10 mouse cellular contexts compared by ENCODE assay signal in genomic region chr9:77620482-77620881, GRCm38 (mm10). TPM values are rescaled to one million over a fixed set of nuclear protein-coding genes. Genes with fewer than 3 reads are reported as not detected.
DNase-seq lines count a peak whose midpoint lies in the region; ATAC-seq and TF ChIP-seq lines count a peak whose summit lies in the region.
"Had no signal": no experiment of that assay in that cellular context is flagged by ENCODE, and none has a peak within 500 bp of the region (broad histone marks: within the 10 kb centered on the region; RNA-seq: fewer than 3 reads in every experiment).

No protein-coding gene starts in this region.

- WGBS in hindbrain, postnatal 0 days: 26% methylated on average over 2 of the region's 2 CpGs
- WGBS in hindbrain, embryonic 13.5 days: 50% methylated on average over 2 of the region's 2 CpGs
- WGBS in thymus, adult 2 months: 92% methylated on average over 2 of the region's 2 CpGs

- no peak for TF ChIP-seq CTCF in hindbrain, postnatal 0 days (IDR thresholded peaks at IDR 0.05; ENCODE audit: low read depth)
- TF ChIP-seq CTCF in thymus, adult 2 months (IDR thresholded peaks at IDR 0.05; ENCODE audit: borderline replicate concordance, control insufficient read depth, extremely low read depth, insufficient read depth, low read length, poor library complexity): no peak

- H3K27ac ChIP-seq in hindbrain, postnatal 0 days: no peak overlapping the region
- no peak overlapping the region for H3K27ac ChIP-seq in hindbrain, embryonic 13.5 days
- no peak overlapping the region for H3K27ac ChIP-seq in thymus, adult 2 months (ENCODE audit: control insufficient read depth, insufficient read depth, low read length)
- H3K27ac ChIP-seq: embryonic facial prominence, embryonic 10.5 days; liver, embryonic 15.5 days had no signal

- peak; percentile 66 for DNase-seq in hindbrain, postnatal 0 days (ENCODE audit: low spot score)
- peak; percentile 39 for DNase-seq in ovary, postnatal 36 days (ENCODE audit: low spot score)
- DNase-seq in ovary, postnatal 14 days (ENCODE audit: low spot score): no peak
- DNase-seq in kidney, adult 9 months: peak; percentile 82
- DNase-seq in spleen, postnatal 14 days (ENCODE audit: low spot score in 2 of 2): no peak
- no peak for DNase-seq in thymus, adult 2 months
- DNase-seq: gastrocnemius, postnatal 10 days had no signal

- no peaks in the 10 kb centered on the region for H3K9me3 ChIP-seq in hindbrain, postnatal 0 days (ENCODE audit: low read length)
- no peaks in the 10 kb centered on the region for H3K9me3 ChIP-seq in hindbrain, embryonic 13.5 days
- H3K9me3 ChIP-seq: embryonic facial prominence, embryonic 10.5 days; liver, embryonic 15.5 days had no signal

- no peaks in the 10 kb centered on the region for H3K27me3 ChIP-seq in hindbrain, postnatal 0 days (ENCODE audit: insufficient read depth, low read length)
- H3K27me3 ChIP-seq in hindbrain, embryonic 13.5 days: no peaks in the 10 kb centered on the region
- H3K27me3 ChIP-seq in thymus, adult 2 months (ENCODE audit: control insufficient read depth, insufficient read depth, low read length): no peaks in the 10 kb centered on the region
- H3K27me3 ChIP-seq: liver, embryonic 15.5 days had no signal

- no peak for ATAC-seq in hindbrain, postnatal 0 days
- no peak for ATAC-seq in hindbrain, embryonic 13.5 days (ENCODE audit: low FRiP score)

- no peaks in the 10 kb centered on the region for H3K4me1 ChIP-seq in hindbrain, postnatal 0 days (ENCODE audit: insufficient read depth, low read length)
- H3K4me1 ChIP-seq in hindbrain, embryonic 13.5 days (replicated peaks): no peaks in the 10 kb centered on the region
- H3K4me1 ChIP-seq in thymus, adult 2 months (replicated peaks; ENCODE audit: control insufficient read depth, insufficient read depth, low read length): no peaks in the 10 kb centered on the region
- H3K4me1 ChIP-seq: embryonic facial prominence, embryonic 10.5 days; liver, embryonic 15.5 days had no signal

- H3K9ac ChIP-seq in hindbrain, postnatal 0 days (replicated peaks; ENCODE audit: low read length): no peak overlapping the region
- H3K9ac ChIP-seq in hindbrain, embryonic 13.5 days: no peak overlapping the region
- H3K9ac ChIP-seq: liver, embryonic 15.5 days had no signal

- H3K4me2 ChIP-seq in hindbrain, postnatal 0 days (ENCODE audit: low read depth, low read length): no peak overlapping the region
- H3K4me2 ChIP-seq in hindbrain, embryonic 13.5 days: no peak overlapping the region
- H3K4me2 ChIP-seq: liver, embryonic 15.5 days had no signal

- no peak for TF ChIP-seq POLR2A in thymus, adult 2 months (IDR thresholded peaks at IDR 0.05; ENCODE audit: control insufficient read depth, extremely low read depth, insufficient read depth, low read length, poor library complexity)

- H3K4me3 ChIP-seq in hindbrain, postnatal 0 days (ENCODE audit: low read length): no peak overlapping the region
- no peak overlapping the region for H3K4me3 ChIP-seq in hindbrain, embryonic 13.5 days
- no peak overlapping the region for H3K4me3 ChIP-seq in thymus, adult 2 months (ENCODE audit: control insufficient read depth, insufficient read depth, low read length)
- H3K4me3 ChIP-seq: embryonic facial prominence, embryonic 10.5 days; liver, embryonic 15.5 days had no signal

- no peaks in the 10 kb centered on the region for H3K36me3 ChIP-seq in hindbrain, postnatal 0 days (ENCODE audit: insufficient read depth, low read length)
- no peaks in the 10 kb centered on the region for H3K36me3 ChIP-seq in hindbrain, embryonic 13.5 days
- no peaks in the 10 kb centered on the region for H3K36me3 ChIP-seq in thymus, adult 2 months (ENCODE audit: control insufficient read depth, insufficient read depth, low read length)
- H3K36me3 ChIP-seq: embryonic facial prominence, embryonic 10.5 days; liver, embryonic 15.5 days had no signal

RNA-seq across cellular contexts. Expression of gene Klhl31, which starts 15.8 kb away (rescaled TPM):
- 0.05 and 0.36 TPM in 2 replicates for total RNA-seq in hindbrain, postnatal 0 days (2014; rRNA removed)
- polyA plus RNA-seq in hindbrain, postnatal 0 days (2015; fragmentation: Nextera tagmentation; extraction: Ambion mirVana): 0.14 and 0.20 TPM in 2 replicates
- 0.17 and 0.48 TPM in 2 replicates for polyA plus RNA-seq in hindbrain, embryonic 13.5 days (2015; fragmentation: Nextera tagmentation; extraction: Ambion mirVana)
- 0.06 and 0.75 TPM in 2 replicates for polyA plus RNA-seq in thymus, adult 2 months (2012; rRNA removed)

Comparison
In these comparisons a context has a peak if more than half of its experiments do, and no peak if none do; other contexts are left out.
1. DNase-seq: peak in hindbrain, postnatal 0 days (single experiment), ovary, postnatal 36 days (single experiment) and kidney, adult 9 months (single experiment); none in ovary, postnatal 14 days (single experiment), spleen, postnatal 14 days (0 of 2) and thymus, adult 2 months (single experiment).